Mouse (Mus musculus) lung, embryonic 15.5 days (tissue): Measurements from ENCODE around the gene Dio3. TPM values are rescaled to one million over a fixed set of nuclear protein-coding genes. Genes with fewer than 3 reads are reported as not detected.

Experiments
- microRNA-seq: library from miRNA; unstranded; fragments of <30 nt; microRNA quantifications from one replicate; pipeline ENCODE4, GENCODE M21; 2016
- polyA plus RNA-seq: library from polyadenylated mRNA; unstranded; fragments of >200 nt; fragmentation: Nextera tagmentation; extraction: Ambion mirVana; gene quantifications from 2 replicates; pipeline ENCODE4 v1.2.1, GENCODE M21; 2015

Gene Dio3
- polyA plus RNA-seq, 1 experiment from 2014 or later, result 0.46 TPM

Small RNA genes within 50 kb of the gene (microRNA-seq; reads per million reads assigned to microRNA genes)
- 15.0 reads per million, percentile 33 among the genes with 10 or more reads in this experiment for gene Mir1247

Other genes starting within 250 kb of the Dio3 start
- 167 and 171 TPM in 2 replicates for gene Ppp2r5c, start 168.1 kb downstream of the Dio3 start, polyA plus RNA-seq